ENCODE assay signal across 38 mouse cellular contexts in the genomic region with DNA sequence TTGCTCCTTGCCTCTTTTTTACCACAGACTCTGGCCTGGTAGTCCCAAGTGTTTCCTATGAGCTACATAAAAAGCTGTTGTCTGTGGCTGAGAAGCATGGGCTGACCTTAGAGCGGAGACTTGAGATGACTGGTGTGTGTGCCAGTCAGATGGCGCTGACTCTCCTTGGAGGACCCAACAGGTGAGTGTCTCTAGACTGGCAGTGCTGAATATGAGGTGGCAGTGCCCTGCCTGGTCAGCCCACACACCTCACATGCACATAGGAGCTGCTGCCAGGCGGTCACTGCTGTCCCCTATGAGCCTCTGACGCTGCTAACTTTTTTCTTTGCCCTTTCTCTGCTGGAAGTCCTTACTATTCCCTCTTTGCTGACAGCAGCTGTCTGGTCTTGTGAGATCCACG. TPM values are rescaled to one million over a fixed set of nuclear protein-coding genes. Genes with fewer than 3 reads are reported as not detected.
"Had no signal": no experiment of that assay in that cellular context is flagged by ENCODE, and none has a peak within 500 bp of the region (broad histone marks: within the 10 kb centered on the region; RNA-seq: fewer than 3 reads in every experiment).

No protein-coding gene starts in this region.

- H3K27me3 ChIP-seq: heart, embryonic 13.5 days; heart, embryonic 15.5 days; hindbrain, embryonic 13.5 days; hindbrain, embryonic 15.5 days; kidney, embryonic 15.5 days; limb, embryonic 13.5 days; limb, embryonic 15.5 days; liver, embryonic 13.5 days; liver, embryonic 15.5 days had no signal

- DNase-seq: heart, adult 18-20 months; heart, postnatal 14 days; heart, postnatal 36 days; kidney, adult 11 months; kidney, adult 2 months; kidney, adult 9 months; kidney, postnatal 14 days; kidney, postnatal 36 days; layer of hippocampus, adult 9-11 months; layer of hippocampus, postnatal 36 days; left cerebral cortex, postnatal 4 days; liver, embryonic 13.5 days had no signal

- H3K4me3 ChIP-seq: heart, embryonic 13.5 days; heart, embryonic 15.5 days; hindbrain, embryonic 13.5 days; hindbrain, embryonic 15.5 days; kidney, embryonic 15.5 days; limb, embryonic 13.5 days; limb, embryonic 15.5 days; liver, embryonic 13.5 days; liver, embryonic 15.5 days had no signal

- H3K9me3 ChIP-seq: heart, embryonic 13.5 days; heart, embryonic 15.5 days; hindbrain, embryonic 13.5 days; hindbrain, embryonic 15.5 days; kidney, embryonic 15.5 days; limb, embryonic 13.5 days; limb, embryonic 15.5 days; liver, embryonic 13.5 days; liver, embryonic 15.5 days had no signal

- ATAC-seq: hindbrain, postnatal 0 days; intestine, embryonic 16.5 days had no signal

- H3K4me1 ChIP-seq: kidney, embryonic 15.5 days; liver, embryonic 15.5 days had no signal

- H3K27ac ChIP-seq: heart, embryonic 13.5 days; heart, embryonic 15.5 days; hindbrain, embryonic 13.5 days; hindbrain, embryonic 15.5 days; hindbrain, postnatal 0 days; kidney, embryonic 15.5 days; kidney, postnatal 0 days; limb, embryonic 13.5 days; limb, embryonic 15.5 days; liver, embryonic 13.5 days; liver, embryonic 15.5 days had no signal

- H3K4me2 ChIP-seq: heart, embryonic 11.5 days; heart, embryonic 13.5 days; heart, embryonic 15.5 days; hindbrain, embryonic 13.5 days; hindbrain, embryonic 15.5 days; kidney, embryonic 15.5 days; limb, embryonic 13.5 days; limb, embryonic 15.5 days; liver, embryonic 13.5 days; liver, embryonic 15.5 days had no signal

- H3K9ac ChIP-seq: heart, embryonic 13.5 days; heart, embryonic 15.5 days; hindbrain, embryonic 13.5 days; hindbrain, embryonic 15.5 days; kidney, embryonic 15.5 days; limb, embryonic 13.5 days; limb, embryonic 15.5 days; liver, embryonic 13.5 days; liver, embryonic 15.5 days had no signal

RNA-seq across cellular contexts. Expression of gene Cyp1a1, which starts 52.1 kb away (rescaled TPM):
- total RNA-seq: heart, postnatal 14 days; heart, postnatal 36 days; hematopoietic stem cell, adult 5-6 weeks had no signal
- polyA plus RNA-seq: heart, embryonic 11.5 days; heart, embryonic 13.5 days; heart, embryonic 15.5 days; hindbrain, embryonic 11.5 days; intestine, embryonic 14.5 days; intestine, embryonic 16.5 days; limb, embryonic 11.5 days; limb, embryonic 13.5 days had no signal

RNA-seq across cellular contexts. Expression of gene Cyp1a2, which starts 56.4 kb away (rescaled TPM):
- total RNA-seq: gastrocnemius, adult 8-10 months; heart, adult 18-20 months; heart, postnatal 14 days; heart, postnatal 36 days; hematopoietic stem cell, adult 5-6 weeks; hindbrain, postnatal 0 days; layer of hippocampus, adult 18-20 months; layer of hippocampus, adult 8-10 months; layer of hippocampus, postnatal 14 days; layer of hippocampus, postnatal 36 days; left cerebral cortex, adult 18-20 months; left cerebral cortex, adult 8-10 months; left cerebral cortex, postnatal 10 days; left cerebral cortex, postnatal 25 days; left cerebral cortex, postnatal 4 days had no signal
- polyA plus RNA-seq: heart, embryonic 11.5 days; heart, embryonic 13.5 days; heart, embryonic 15.5 days; heart, postnatal 0 days; hindbrain, embryonic 11.5 days; hindbrain, embryonic 13.5 days; hindbrain, embryonic 15.5 days; hindbrain, postnatal 0 days; intestine, embryonic 14.5 days; intestine, embryonic 16.5 days; kidney, adult 2 months; kidney, embryonic 15.5 days; kidney, postnatal 0 days; large intestine, adult 2 months; limb, embryonic 11.5 days; limb, embryonic 13.5 days; limb, embryonic 15.5 days had no signal
